In genomic region chr19:18695116-18695515, GRCm38 (mm10) we compare ENCODE assay signal across 26 mouse cellular contexts. TPM values are rescaled to one million over a fixed set of nuclear protein-coding genes. Genes with fewer than 3 reads are reported as not detected.
DNase-seq lines count a peak whose midpoint lies in the region; ATAC-seq lines count a peak whose summit lies in the region.
"Had no signal": no experiment of that assay in that cellular context is flagged by ENCODE, and none has a peak within 500 bp of the region (broad histone marks: within the 10 kb centered on the region; RNA-seq: fewer than 3 reads in every experiment).

No protein-coding gene starts in this region.

- peaks cover 23% of the 10 kb centered on the region for H3K4me1 ChIP-seq in liver, embryonic 11.5 days (replicated peaks; ENCODE audit: control insufficient read depth, insufficient read depth, low read length)
- peaks cover 58% of the 10 kb centered on the region for H3K4me1 ChIP-seq in liver, embryonic 13.5 days (replicated peaks)
- H3K4me1 ChIP-seq in liver, embryonic 16.5 days (ENCODE audit: control insufficient read depth, low read depth, low read length), result peaks cover 39% of the 10 kb centered on the region
- H3K4me1 ChIP-seq: embryonic facial prominence, embryonic 10.5 days; embryonic facial prominence, embryonic 13.5 days; heart, embryonic 10.5 days had no signal

- no peak overlapping the region for H3K4me2 ChIP-seq in liver, embryonic 11.5 days
- H3K4me2 ChIP-seq in liver, embryonic 13.5 days, result peak overlapping the region; percentile 13; the same call in 1 of the 2 replicates
- H3K4me2 ChIP-seq in liver, embryonic 16.5 days (ENCODE audit: low read depth, low read length), result no peak overlapping the region
- H3K4me2 ChIP-seq: embryonic facial prominence, embryonic 13.5 days; heart, embryonic 13.5 days; hindbrain, embryonic 14.5 days had no signal

- no peak for DNase-seq in liver, embryonic 11.5 days (ENCODE audit: low spot score)
- no peak for DNase-seq in liver
- no peak for DNase-seq in liver, embryonic 13.5 days
- DNase-seq in urinary bladder, adult 2 months (ENCODE audit: low spot score), result no peak
- no peak for DNase-seq in heart, adult 11 months
- no peak for DNase-seq in adrenal gland, postnatal 25 days
- DNase-seq: adrenal gland, adult 8-10 months; adrenal gland, postnatal 36 days; cerebellum, adult 11 months; cerebellum, adult 2 months; cerebellum, adult 9-11 months; cerebellum, postnatal 36 days; embryo, embryonic 11 days; gastrocnemius, postnatal 25 days; heart, adult 2 months; heart, postnatal 14 days; heart, postnatal 4 days had no signal

- no peaks in the 10 kb centered on the region for H3K27me3 ChIP-seq in liver, embryonic 11.5 days (replicated peaks; ENCODE audit: control insufficient read depth, insufficient read depth, low read length)
- H3K27me3 ChIP-seq in liver, embryonic 13.5 days, result no peaks in the 10 kb centered on the region
- H3K27me3 ChIP-seq in liver, embryonic 16.5 days (ENCODE audit: control insufficient read depth, insufficient read depth, low read depth, low read length), result no peaks in the 10 kb centered on the region
- H3K27me3 ChIP-seq: embryonic facial prominence, embryonic 13.5 days; heart, embryonic 13.5 days had no signal

- H3K9me3 ChIP-seq in liver, embryonic 11.5 days (ENCODE audit: control insufficient read depth, low read length), result no peaks in the 10 kb centered on the region
- no peaks in the 10 kb centered on the region for H3K9me3 ChIP-seq in liver, embryonic 13.5 days (replicated peaks)
- H3K9me3 ChIP-seq in liver, embryonic 16.5 days (replicated peaks; ENCODE audit: control insufficient read depth, low read length), result no peaks in the 10 kb centered on the region
- H3K9me3 ChIP-seq: embryonic facial prominence, embryonic 10.5 days; embryonic facial prominence, embryonic 13.5 days; heart, embryonic 10.5 days; heart, embryonic 13.5 days had no signal

- peak; percentile 59; the same call in 1 of the 2 replicates for ATAC-seq in liver, embryonic 11.5 days (replicated peaks; ENCODE audit: low FRiP score)
- peak; percentile 61 for ATAC-seq in liver, embryonic 13.5 days (ENCODE audit: low read depth)
- ATAC-seq in liver, embryonic 16.5 days (ENCODE audit: low read depth), result peak; percentile 57
- ATAC-seq: activated CD4-positive, CD25-positive, alpha-beta regulatory T cell, adult 4 months; forebrain, embryonic 14.5 days; hindbrain, postnatal 0 days had no signal

- H3K36me3 ChIP-seq in liver, embryonic 11.5 days (ENCODE audit: control insufficient read depth, insufficient read depth, low read length), result peaks cover 2% of the 10 kb centered on the region; the same call in 1 of the 2 replicates
- H3K36me3 ChIP-seq in liver, embryonic 13.5 days, result peaks cover 30% of the 10 kb centered on the region
- no peaks in the 10 kb centered on the region for H3K36me3 ChIP-seq in liver, embryonic 16.5 days (ENCODE audit: control insufficient read depth, insufficient read depth)

- no peak overlapping the region for H3K9ac ChIP-seq in liver, embryonic 11.5 days (ENCODE audit: low read depth, low read length)
- H3K9ac ChIP-seq in liver, embryonic 13.5 days, result no peak overlapping the region
- H3K9ac ChIP-seq in liver, embryonic 16.5 days (ENCODE audit: low read depth, low read length), result no peak overlapping the region
- H3K9ac ChIP-seq: embryonic facial prominence, embryonic 13.5 days; heart, embryonic 13.5 days; hindbrain, embryonic 14.5 days had no signal

- H3K27ac ChIP-seq in liver, embryonic 11.5 days (ENCODE audit: low read depth, low read length), result no peak overlapping the region
- H3K27ac ChIP-seq in liver, embryonic 13.5 days, result peak overlapping the region; percentile 84
- peak overlapping the region; percentile 75 for H3K27ac ChIP-seq in liver, embryonic 16.5 days (ENCODE audit: low read length)
- H3K27ac ChIP-seq: embryonic facial prominence, embryonic 10.5 days; embryonic facial prominence, embryonic 13.5 days; heart, adult 2 months; heart, embryonic 10.5 days; heart, embryonic 13.5 days; hindbrain, embryonic 14.5 days; hindbrain, postnatal 0 days had no signal

- H3K4me3 ChIP-seq in liver, embryonic 11.5 days (ENCODE audit: low read depth, low read length), result no peak overlapping the region
- no peak overlapping the region for H3K4me3 ChIP-seq in liver, embryonic 13.5 days (replicated peaks)
- H3K4me3 ChIP-seq in liver, embryonic 16.5 days (ENCODE audit: low read depth, low read length), result no peak overlapping the region
- H3K4me3 ChIP-seq: embryonic facial prominence, embryonic 10.5 days; embryonic facial prominence, embryonic 13.5 days; heart, adult 2 months; heart, embryonic 10.5 days; heart, embryonic 13.5 days had no signal

- 88% methylated on average over 3 of the region's 3 CpGs for WGBS in liver, embryonic 11.5 days
- 72% methylated on average over 3 of the region's 3 CpGs for WGBS in liver, embryonic 13.5 days (ENCODE audit: insufficient replicate concordance)
- WGBS in liver, embryonic 16.5 days (ENCODE audit: insufficient replicate concordance), result 66% methylated on average over 3 of the region's 3 CpGs

RNA-seq across cellular contexts. Expression of gene D030056L22Rik, which starts 17.9 kb away (rescaled TPM):
- polyA plus RNA-seq in liver, embryonic 11.5 days (2014; fragmentation: Nextera tagmentation; extraction: Ambion mirVana), result 53.3 and 56.5 TPM in 2 replicates
- polyA plus RNA-seq in liver, embryonic 13.5 days (2015; fragmentation: Nextera tagmentation; extraction: Ambion mirVana), result 36.8 and 41.7 TPM in 2 replicates
- 24.2 and 26.6 TPM in 2 replicates for polyA plus RNA-seq in liver, embryonic 16.5 days (2015; fragmentation: Nextera tagmentation; extraction: Ambion mirVana)
- 15.6 and 21.1 TPM in 2 replicates for polyA plus RNA-seq in urinary bladder, adult 2 months (2012; rRNA removed)
- total RNA-seq in adrenal gland, postnatal 25 days (2021), result 11.8 and 13.2 TPM in 2 replicates

RNA-seq across cellular contexts. Expression of gene Carnmt1, which starts 24.6 kb away (rescaled TPM):
- 44.7 and 45.1 TPM in 2 replicates for polyA plus RNA-seq in liver, embryonic 11.5 days (2014; fragmentation: Nextera tagmentation; extraction: Ambion mirVana)
- polyA plus RNA-seq in liver, embryonic 13.5 days (2015; fragmentation: Nextera tagmentation; extraction: Ambion mirVana), result 24.7 and 25.6 TPM in 2 replicates
- 12.0 and 12.6 TPM in 2 replicates for polyA plus RNA-seq in liver, embryonic 16.5 days (2015; fragmentation: Nextera tagmentation; extraction: Ambion mirVana)
- polyA plus RNA-seq in urinary bladder, adult 2 months (2012; rRNA removed), result 9.8 and 10.1 TPM in 2 replicates
- total RNA-seq in adrenal gland, postnatal 25 days (2021), result 23.9 and 28.6 TPM in 2 replicates

RNA-seq across cellular contexts. Expression of gene Trpm6, which starts 54.7 kb away (rescaled TPM):
- 0.15 TPM in 1 of 2 replicates, not detected in the other for polyA plus RNA-seq in liver, embryonic 11.5 days (2014; fragmentation: Nextera tagmentation; extraction: Ambion mirVana)
- 0.03 TPM in 1 of 2 replicates, not detected in the other for polyA plus RNA-seq in liver, embryonic 13.5 days (2015; fragmentation: Nextera tagmentation; extraction: Ambion mirVana)
- 0.01 and 0.02 TPM in 2 replicates for polyA plus RNA-seq in liver, embryonic 16.5 days (2015; fragmentation: Nextera tagmentation; extraction: Ambion mirVana)
- polyA plus RNA-seq in urinary bladder, adult 2 months (2012; rRNA removed), result 0.18 and 0.19 TPM in 2 replicates
- not detected in 2 replicates for total RNA-seq in adrenal gland, postnatal 25 days (2021)
